Mouse (Mus musculus): ENCODE results near the gene Gna13.

- TF ChIP-seq GATA1 (IDR thresholded peaks at IDR 0.05; ENCODE audit: low read length) (no peak), TAL1 (IDR thresholded peaks at IDR 0.05; ENCODE audit: low read length) (no peak)
Measured at GRCm38 (mm10) chr11:109330706-109331393, 31.8 kb upstream of the Gna13 start.
